Mouse (Mus musculus): ENCODE results near the gene Gpat3. TPM values are rescaled to one million over a fixed set of nuclear protein-coding genes. Genes with fewer than 3 reads are reported as not detected.

The Gpat3 gene
- polyA plus RNA-seq, 2 experiments from 2014 or later, result 0.37 to 1.0 TPM

DNA sequence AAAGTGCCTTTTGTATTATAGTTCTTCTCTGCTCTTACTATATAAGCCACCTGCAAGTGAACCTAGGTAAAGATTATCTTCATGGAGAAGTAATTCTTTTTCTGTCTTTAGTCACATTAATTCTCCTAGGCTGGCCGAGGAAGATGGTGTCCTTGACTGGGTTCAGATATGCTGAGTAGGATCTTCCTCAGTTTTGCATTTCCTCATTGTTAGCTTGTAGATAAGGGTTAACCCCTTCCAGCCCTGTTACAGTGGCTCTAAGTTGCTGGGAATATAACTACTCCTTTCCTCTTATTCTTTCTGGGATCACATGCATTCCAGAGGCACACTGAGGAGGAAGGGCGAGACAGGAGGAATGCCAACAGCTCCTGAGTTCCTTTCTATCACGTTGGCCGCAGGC, 15.6 kb downstream of the Gpat3 start:
- no peak for ATAC-seq

DNA sequence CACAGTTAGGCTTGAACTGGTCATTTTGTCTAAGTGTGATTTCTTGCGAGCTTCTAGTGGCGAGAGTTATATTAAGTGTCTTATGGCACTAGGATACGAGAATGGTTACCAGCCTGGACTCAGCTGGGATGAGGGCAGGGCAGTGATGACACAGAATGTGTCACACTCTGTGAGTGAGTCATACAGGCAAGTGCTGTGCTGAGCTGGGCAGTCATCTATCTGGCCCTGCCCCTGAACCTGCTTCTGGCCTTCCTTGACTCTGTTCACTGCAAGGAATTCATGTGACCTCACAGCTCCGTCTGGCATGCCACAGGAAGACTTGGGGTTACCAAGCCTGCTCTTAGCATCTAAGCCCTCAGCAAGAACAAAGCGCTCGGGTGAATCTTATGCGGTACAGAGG, 16.3 kb downstream of the Gpat3 start:
- ATAC-seq, result no peak

DNA sequence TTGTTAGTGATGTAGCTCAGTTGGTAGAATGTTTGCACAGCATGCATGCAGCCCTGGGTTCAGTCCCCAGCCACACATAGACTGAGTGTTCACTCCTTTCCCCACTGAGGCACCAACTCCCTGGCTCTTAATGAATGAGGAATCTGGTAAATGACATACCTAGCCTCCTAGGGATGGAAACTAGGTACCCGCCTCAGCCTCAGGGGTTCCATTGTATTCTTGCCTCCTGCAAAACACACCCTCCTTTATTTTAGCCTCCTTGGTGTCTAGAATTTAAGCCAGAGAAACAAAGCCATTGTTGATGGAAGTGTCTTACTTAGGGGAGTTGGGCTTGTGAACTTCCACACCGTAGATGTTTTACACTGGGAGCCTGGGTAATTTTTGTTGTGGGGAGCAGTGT, 17.6 kb downstream of the Gpat3 start:
- no peak for ATAC-seq

DNA sequence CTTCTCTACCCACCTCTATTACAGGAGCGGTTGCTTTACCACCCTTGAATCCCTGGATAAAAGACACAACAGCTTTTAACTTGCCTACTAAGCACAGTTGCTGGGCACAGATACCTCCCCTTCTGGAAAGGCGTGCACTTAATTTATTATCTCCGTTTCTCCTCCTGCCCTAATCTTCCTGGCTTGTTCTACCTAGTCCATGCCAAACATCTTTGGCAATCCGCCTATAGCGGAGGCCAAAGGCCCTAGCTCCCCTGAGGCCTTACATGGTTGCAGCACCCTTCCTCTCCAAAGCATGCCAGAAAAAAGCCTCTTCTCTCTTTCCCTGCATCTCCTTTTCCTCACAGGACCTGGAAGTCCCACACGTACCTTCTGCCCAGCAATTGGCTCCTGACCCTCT, 18.9 kb downstream of the Gpat3 start:
- no peak for ATAC-seq

DNA sequence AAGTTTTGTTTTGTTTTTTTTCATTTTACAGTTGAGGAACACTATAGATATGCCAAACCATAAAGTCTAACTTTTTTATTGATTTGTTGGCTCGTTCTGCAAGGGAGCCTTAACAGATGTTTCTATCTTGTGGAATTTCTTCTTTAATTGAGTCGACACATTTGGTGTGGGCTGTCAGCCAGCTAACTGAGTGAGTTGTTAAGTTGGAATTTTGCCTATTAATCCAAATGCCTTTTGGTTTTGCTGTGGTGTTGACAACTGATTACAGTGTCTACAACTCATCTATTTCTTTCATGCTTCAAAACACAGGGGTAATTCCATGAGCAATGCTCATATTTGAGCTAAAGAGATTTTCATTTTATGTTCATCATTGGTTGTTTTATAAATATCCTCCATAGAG, 20.7 kb downstream of the Gpat3 start:
- ATAC-seq, result no peak

DNA sequence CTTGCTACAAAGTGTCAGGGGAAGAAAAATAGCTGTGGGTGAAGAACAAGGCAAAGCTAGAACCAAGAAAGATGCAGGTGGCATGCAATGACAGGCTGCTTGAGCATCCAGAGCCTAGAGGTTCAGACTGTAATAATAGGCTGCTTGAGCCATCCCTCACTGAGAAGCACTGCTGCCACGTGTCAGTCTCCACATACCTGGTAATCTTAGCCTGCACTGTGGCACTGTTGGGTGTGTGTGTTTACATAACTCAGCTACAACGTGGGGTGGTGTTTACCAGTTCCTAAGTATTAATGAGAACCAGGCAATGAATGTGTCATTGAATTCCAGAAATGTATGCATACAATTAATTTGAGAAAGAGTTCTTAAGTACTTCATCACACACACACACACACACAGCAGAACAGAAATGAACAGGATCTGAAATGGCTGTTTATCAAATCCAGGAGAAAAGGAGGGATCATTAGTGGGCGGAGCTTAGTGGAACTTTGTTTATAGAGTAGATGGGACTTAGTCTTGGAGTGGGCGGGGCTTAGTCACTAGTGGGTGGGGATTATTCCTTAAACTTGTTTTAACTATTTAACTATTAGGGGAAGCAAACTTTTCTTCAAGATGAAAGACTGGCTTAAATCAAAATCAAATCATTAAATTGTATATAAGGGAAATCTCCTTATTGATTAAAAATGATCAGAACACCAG, 23.8 kb downstream of the Gpat3 start:
- no peak for ATAC-seq

DNA sequence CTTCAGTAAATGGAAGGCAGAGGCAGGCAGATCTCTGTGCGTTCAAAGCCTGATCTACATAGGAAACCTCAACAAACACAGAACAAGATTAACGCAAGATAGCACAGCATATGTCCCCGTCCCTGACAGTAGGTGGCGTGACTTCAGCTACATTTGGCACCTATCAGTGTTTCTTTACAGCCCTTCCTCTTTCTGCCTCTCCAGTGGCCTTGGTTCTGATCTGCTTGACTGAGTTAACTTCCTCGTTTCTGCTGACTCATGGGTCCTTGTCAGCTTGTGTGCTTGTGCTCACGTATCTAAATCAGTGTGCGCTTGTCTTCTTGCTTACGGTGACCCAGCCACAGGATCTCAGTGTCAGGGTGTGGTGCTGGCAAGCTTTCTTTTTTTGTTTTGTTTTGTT, 26.5 kb downstream of the Gpat3 start:
- ATAC-seq, result no peak

DNA sequence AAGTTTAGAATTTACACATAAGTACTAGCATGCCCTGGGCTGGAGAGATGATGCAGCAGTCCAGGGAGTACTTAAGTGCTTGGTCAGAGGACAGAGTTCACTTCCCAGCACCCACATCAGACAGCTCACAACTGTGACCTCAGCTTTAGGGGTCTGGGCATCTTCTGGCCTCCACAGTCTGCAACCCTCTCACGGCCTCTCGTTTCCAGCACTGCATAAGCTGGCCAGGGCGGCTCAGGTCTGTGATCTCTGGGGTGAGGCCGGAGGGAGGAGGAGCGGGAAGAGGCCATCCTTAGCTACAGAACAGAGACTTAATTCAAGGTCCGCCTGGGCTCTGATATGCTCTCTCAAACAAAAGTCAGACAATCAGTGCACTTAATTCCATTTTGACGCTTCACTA, 29.2 kb downstream of the Gpat3 start:
- no peak for ATAC-seq

DNA sequence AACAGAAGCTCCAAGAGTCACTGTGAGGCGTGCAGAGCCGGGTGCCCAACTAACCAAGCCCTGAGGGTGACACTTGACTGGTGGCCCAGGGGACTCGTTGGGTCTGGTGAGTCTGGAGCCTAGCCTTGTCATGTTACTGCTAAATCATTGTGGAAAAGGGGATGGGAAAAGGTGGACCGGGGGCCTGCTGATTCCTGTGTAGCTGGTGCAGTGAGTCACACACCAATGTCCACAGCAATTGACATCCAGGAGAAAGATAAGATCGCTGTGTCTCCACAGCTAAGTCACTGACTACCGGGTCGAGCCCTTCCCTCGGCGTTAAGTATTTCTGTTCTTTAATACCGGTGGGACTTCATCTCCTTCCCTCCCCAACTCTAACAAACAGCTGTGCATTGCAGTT, 29.7 kb downstream of the Gpat3 start:
- ATAC-seq, result no peak

DNA sequence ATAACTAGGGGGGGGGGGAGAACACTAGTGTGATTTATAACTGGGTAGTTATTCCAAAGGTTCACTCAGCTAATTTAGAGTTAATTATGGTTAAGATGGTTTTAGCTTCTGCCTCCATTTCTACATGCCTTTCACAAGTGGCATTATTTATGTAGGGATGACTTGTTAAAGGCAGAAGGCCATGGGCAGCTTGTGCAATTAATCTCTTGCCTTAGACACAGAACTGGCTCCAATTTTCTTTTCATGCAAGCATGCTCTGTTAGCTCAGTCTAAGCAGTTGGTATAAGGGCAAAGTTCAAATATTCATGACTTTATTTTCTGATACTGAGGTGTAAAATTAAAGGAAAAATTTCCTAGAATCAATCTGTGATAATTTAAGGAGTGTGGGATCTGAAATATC, 31.5 kb downstream of the Gpat3 start:
- ATAC-seq, result no peak

DNA sequence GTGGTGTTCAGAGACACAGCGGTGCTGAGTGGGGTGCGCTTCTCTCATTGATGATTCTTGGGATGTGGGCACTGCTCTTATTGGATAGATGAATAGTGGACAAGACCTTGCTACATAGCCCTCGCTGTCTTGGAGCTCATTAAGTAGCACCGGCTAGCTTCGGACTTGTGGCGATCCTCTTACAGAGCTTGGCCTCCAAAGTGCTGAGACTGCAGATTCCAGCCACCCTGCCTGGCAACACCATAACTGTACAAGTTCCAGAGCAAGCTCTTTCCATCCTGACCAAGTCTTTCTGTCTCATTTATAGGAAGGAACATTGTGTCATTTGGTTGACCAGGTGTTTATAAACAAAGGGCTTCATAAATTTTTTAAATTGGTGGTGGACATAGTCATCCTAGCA, 39.7 kb downstream of the Gpat3 start:
- ATAC-seq, result no peak

DNA sequence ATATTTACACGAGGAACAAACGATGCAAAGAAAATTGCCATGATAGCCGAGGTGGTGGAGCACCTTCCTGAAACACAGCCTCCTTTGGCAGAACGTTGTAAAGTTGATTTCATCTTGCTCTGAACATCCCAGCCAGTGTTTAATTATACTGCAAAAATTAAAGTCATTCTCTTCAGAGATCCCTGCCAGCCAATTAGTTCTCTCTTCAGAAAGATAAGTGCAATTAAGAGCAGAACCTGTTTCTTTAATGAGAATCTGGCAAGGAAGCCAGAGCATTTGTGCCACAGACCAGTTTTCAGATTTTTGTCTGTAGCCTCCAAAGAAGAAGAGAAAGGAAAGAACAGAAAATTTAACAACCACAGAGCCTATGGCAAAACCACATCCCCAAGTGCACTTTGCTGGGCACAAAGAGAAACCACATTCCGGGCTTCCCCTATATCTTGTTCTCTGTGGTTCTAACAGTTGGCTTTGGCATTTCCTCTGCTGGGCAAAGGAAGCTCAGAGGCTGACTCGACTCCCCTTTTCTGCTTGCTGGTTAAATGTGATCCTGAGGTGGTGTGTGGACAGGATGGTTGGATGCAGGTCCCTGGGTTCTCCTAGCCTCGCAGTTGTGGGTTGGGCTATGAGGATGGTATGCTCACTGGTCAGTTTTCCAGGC, 40.9 kb downstream of the Gpat3 start:
- ATAC-seq, result no peak

DNA sequence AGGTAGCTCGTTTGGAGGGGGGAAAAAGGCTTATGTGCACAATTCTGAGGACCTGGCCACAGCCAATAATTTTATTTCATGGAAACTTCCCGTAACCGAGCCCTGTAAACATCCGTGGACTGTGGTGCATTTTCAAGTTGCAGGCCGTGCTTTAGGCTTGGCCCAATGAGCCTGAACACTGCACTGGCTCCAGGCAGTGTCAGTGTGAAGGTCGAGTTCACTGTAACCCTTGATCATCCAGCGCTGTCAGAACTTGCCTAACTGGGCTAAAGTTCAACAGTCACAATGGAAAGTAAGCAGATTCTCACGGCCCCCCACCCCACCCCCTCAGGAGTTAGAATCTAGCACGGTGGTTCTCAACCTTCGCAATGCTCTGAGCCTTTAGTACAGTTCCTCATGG, 50.7 kb downstream of the Gpat3 start:
- no peak for ATAC-seq

DNA sequence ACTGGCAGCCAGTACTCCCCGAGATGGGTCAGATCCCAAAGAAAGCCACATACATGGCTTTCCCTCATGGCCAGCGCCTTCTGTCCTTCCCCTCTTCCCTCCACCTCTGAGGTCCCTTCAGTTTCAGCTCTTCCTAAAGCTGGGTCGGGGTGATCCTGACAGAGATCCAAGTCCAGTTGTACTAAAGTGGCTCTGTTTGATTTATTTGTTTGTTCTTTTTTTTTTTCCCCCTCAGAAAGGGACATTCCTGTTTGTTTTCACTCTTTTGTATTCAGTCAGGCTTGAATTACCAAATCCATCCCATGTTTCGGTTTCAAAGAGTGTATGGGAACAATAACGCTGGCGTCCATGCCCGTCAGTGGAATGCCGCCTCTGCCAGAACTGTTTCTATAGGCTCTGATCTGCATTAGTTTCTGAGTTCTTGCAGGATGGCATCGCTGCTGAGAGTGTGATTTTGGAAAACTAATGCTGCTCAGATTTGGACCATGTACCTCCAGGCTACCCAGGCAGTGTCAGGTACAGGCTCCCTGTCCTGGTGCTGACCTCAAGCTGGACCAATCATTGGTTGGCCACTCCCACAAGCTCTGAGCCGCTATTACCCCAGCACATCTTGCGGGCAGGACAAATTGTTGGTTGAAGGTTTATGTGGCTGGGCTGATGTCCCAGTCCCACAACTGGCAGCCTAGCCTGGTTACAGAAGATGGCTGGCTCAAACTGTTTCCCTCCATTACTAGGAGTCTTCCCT, 54.4 kb downstream of the Gpat3 start:
- ATAC-seq, result no peak

DNA sequence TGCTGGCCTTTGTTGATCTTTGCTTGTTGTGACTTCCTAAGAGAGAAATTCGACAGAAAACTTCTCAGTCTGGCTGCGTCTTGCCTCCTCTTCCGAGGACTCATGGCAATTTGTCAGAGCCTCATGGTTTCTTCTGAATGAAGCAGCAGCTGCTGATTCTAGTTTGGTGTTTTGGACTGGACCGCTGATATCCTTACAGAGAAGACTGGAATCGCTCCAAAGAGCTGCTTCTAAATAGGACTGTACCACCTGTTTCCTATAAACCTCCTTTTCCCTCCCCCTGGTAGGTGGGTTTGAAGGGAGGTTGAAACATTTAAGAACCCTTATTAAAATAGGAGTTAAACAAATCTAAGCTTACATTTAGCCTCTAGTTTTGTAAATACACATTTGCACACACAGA, 55.5 kb downstream of the Gpat3 start:
- ATAC-seq, result no peak

DNA sequence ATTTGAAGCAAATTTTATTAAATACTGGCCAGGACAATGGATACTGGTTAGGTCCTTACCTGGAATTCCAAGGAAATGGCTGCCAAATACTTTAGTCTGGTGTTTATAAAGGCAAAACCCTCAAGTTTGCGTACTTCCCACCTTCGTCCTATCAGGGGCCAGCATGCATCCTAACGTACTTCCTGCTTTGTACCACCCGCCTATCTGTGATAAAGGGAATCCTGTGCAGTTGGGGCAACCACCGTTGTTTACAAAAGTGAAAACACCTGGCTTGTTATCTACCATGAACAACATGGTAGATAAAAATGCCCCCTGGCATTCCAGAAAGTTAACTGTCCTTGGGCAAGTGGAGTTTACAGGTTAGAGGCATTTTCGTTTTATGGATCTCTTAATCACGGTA, 63.0 kb downstream of the Gpat3 start:
- ATAC-seq, result no peak

DNA sequence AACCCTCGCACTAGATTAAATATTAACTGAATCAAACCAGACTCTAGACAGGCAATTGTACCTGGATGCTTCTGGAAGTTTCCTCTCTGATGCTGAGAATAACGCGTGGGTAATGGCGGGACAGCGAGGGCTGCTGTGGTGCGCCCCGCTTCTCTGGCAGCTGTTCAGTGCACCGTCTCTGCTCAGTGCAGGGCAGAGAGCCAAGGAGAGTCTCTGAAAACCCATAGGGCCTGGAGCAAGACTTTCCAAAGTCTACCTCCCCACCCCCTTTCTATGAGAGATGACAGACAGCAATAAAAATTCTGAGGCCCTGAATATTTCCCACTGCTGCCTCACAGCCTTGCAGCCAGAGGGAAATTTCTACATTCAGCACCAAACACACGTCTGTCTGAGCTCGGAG, 63.4 kb downstream of the Gpat3 start:
- no peak for ATAC-seq

DNA sequence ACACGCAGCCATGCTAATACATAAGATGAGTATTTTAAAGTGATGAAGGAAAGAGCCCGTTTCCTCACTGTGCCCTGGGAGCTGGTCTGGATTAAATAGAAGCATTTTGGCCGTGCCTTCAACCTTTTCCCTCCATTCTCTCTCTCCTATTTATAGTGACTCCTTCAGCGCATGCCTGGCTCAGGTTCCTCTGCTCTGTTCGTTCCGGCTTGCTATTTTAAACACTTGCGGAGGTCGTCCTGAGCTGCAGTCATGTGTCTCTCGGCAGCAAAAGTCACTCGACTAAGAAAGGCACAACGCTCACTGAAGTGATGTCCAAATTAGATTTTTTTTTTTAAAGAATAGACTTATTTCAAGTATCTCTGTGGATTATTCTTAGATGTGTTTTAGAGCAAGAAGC, 64.2 kb downstream of the Gpat3 start:
- ATAC-seq, result no peak

DNA sequence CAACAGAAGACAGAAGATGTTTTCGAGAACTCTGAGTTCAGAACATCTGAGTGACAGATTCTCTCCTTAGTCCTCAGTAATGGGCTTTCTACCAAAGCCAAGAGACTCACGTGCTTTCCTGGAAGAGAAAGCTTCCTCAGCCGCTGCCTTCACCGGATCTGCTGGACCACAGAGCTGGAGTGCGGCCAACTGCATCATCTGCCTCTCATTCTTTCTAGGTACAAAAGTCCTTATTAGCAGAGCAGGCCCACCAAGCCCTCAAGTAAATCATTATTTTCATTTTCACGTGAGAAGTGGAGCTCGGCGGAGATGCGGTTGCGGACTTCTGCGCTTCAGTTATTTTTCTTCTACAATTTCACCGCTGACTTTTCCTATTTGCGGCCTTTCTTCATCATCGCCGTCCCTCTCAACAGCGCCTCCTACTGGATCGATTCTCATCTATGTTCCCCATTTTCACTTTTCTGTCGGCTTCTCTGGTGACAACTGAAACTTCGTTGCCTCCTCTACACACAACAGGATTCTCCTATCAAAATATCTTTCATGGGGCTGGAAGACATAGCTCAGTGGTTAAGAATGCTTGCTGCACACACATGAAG, 66.1 kb downstream of the Gpat3 start:
- no peak for ATAC-seq

DNA sequence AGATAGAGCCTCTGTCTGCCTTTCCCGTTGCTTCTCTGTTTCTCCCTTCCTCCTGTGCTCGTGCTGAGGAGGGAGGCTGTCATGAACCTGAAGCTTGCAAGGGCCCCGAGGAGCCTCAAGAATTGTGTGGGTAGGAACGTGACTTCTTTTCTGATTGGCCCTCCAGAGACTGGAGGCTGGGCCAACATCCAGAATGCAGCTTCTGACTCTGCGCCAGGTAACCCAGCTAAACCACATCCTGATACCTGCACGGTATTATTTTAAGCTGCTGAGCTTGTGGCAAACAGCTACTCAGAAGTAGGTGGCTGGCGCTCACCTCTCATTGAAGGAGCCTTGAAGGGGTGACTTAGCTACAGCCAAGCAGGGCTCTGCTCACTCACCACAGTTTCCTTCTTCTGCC, 66.9 kb downstream of the Gpat3 start:
- peak; percentile 85 for ATAC-seq

DNA sequence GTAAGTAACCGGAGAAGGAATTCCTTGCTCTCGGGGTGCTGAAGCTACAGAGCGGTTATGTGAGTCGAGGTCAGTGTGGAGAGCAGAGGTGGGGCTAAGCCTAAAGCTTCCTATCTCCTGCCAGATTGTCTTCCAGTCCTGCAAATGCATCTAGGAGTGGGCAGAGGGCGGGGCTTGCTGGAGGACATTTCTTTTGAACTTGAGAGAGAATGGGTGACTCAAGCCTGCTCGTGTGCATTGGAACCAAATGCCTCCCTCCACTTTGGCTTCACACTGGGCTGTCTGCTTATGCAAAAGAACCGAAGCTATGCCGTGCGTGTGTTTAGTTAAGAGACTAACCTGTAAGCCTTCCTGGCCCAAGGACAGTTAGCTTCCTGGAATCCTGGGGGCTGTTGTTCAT, 67.8 kb downstream of the Gpat3 start:
- ATAC-seq, result no peak

DNA sequence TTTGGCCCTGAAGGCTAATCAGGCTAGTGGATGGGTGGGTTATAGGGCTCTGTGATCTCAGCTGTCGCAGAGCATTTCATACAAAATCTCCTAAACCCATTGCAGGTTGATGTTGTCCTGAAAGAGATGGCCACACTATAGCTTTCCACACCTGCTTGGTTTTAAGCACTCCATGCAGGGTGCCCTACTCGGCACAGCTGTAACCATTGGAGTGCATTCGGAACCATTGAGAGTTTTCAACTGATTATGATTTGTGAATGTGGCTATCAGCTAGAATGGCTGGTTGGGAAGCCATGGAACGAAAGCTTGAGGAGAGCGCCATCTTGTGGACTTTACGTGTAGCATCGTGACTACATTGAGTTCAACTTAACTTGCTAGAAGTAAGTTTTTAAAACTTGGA, 69.5 kb downstream of the Gpat3 start:
- ATAC-seq, result peak; percentile 26

DNA sequence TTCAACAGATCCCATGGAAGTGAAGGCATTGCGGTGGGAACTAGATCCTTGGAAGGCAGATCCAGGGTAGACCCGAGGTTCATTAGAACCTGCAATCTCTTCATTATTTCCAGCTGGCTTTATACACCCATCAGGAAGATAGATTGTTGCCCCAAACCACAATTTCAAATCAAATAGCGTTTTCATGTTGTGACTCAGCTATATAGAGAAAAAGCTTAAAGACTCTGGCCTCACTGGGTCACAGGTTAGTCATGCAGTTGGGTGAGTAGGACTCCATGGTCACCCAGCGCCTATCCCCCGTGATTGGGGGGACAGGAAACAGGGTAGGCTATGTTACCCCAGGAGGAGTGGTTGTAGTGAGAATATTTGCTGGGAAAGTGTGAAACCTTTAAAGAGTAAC, 69.9 kb downstream of the Gpat3 start:
- ATAC-seq, result no peak

DNA sequence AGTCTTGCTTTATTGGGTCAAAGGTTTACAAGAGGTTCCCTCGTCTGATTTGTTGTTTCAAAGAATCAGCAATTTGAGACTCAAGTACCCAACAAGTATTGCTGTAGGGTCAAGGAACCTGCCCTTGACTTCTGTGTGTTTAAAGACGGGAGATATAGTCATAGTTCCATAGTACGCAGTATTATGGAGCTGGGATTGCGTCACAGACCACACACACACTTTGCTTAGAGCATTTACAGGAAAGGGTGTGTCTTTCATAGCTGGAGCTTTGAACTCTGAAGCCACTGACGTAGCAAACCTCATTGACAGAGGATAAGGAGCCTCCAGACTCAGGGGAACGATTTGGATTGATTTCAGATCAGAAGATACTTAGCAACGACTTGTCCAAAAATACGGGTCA, 70.9 kb downstream of the Gpat3 start:
- ATAC-seq, result peak; percentile 24

Data from activated CD4-positive, CD25-positive, alpha-beta regulatory T cell, adult 4 months (primary cell).